Mouse (Mus musculus) midbrain, embryonic 14.5 days (tissue): ENCODE data around the gene Gpr171. TPM values are rescaled to one million over a fixed set of nuclear protein-coding genes. Genes with fewer than 3 reads are reported as not detected.
"Not testable (repeated sequence)": the region's sequence is repeated elsewhere in the genome, so short reads cannot be mapped to it uniquely, and the experiment has no call there.

Experiments used
- ATAC-seq: fragments of 200-750 bp; cut with Nextera tagmentation; 2 replicates; pipeline ENCODE4 v1.8.0; 2017; ENCODE audit warnings: moderate number of reproducible peaks, moderate library complexity; ENCODE audit not compliant: low FRiP score, low TSS enrichment
- DNase-seq: peaks from one replicate; pipeline ENCODE4 v3.0.0-alpha.2; 2015
- H3K27ac ChIP-seq: fragments of 300-500 bp; sonication (generic); replicated peaks from 2 replicates; pipeline ENCODE4 v1.5.1; 2014; ENCODE audit warnings: mild to moderate bottlenecking, low read depth, low read length, moderate library complexity
- H3K27me3 ChIP-seq: fragments of 300-500 bp; sonication (generic); 2 replicates; pipeline ENCODE4 v1.6.1; 2014; ENCODE audit warnings: low read length, control low read depth, mixed read lengths; ENCODE audit not compliant: control insufficient read depth, insufficient read depth
- H3K36me3 ChIP-seq: fragments of 300-500 bp; sonication (generic); 2 replicates; pipeline ENCODE4 v1.6.1; 2014; ENCODE audit warnings: low read length, control low read depth; ENCODE audit not compliant: control insufficient read depth, insufficient read depth
- H3K4me1 ChIP-seq: fragments of 300-500 bp; sonication (generic); 2 replicates; pipeline ENCODE4 v1.6.1; 2014; ENCODE audit warnings: mild to moderate bottlenecking, antibody characterized with exemption, low read length, control low read depth; ENCODE audit not compliant: control insufficient read depth, insufficient read depth
- H3K4me2 ChIP-seq: fragments of 300-500 bp; sonication (generic); 2 replicates; pipeline ENCODE4 v1.6.1; 2014; ENCODE audit warnings: mild to moderate bottlenecking, low read length, moderate library complexity
- H3K4me3 ChIP-seq: fragments of 300-500 bp; sonication (generic); replicated peaks from 2 replicates; pipeline ENCODE4 v1.5.1; 2014; ENCODE audit warnings: low read depth, low read length
- H3K9ac ChIP-seq: fragments of 300-500 bp; sonication (generic); replicated peaks from 2 replicates; pipeline ENCODE4 v1.6.1; 2014; ENCODE audit warnings: mild to moderate bottlenecking, low read length, moderate library complexity
- H3K9me3 ChIP-seq: fragments of 300-500 bp; sonication (generic); 2 replicates; pipeline ENCODE4 v1.6.1; 2016; ENCODE audit warnings: low read length, control low read depth, mixed read lengths; ENCODE audit not compliant: control insufficient read depth
- WGBS: fragments of 180-500 bp; shearing (Covaris S2); extraction: QIAGEN DNeasy Blood & Tissue Kit; methylation state at CpG from one replicate; pipeline ENCODE4 v1.1.7; 2014; 5-methylcytosine and 5-hydroxymethylcytosine counted together
- polyA plus RNA-seq: library from polyadenylated mRNA; unstranded; fragments of >200 nt; fragmentation: Nextera tagmentation; extraction: Ambion mirVana; gene quantifications from 2 replicates; pipeline ENCODE4 v1.2.1, GENCODE M21; 2014

Gpr171 gene
- polyA plus RNA-seq = 0.78 and 1.3 TPM in 2 replicates

DNA sequence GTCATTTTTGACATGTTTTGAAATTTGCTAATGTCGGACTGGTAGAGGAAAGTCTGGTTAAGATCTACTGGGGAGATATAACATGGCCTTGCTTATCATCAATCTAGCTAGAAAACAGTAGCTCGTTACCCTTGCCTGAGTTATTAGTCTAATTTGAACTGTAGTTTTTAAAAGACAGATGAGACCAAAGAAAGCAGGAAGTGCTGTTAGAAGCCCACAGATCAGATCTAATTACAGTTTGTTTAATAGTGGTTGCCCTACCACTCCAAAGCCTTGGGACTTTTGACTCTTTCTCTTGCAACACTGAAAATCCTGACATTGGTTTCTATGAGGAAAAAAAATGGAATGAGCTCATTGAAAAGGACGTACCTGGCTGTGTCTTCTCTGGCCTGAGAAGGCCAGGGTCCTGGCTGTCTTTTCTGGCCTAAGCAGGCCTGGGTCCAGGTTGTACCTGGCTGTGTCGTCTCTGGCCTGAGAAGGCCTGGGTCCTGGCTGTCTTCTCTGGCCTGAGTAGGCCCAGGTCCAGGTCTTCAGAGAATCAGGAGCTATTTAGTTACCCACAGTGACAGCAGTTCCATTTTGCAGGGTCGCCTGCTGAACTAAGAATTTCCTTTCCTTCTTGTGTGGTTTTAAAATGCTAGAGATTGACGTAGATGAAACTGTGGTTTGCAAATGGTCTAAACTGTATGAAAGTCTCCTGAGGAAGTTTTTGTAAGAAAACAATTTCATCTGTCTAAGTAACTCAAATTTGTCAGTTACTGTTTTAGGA, at the start of gene Gpr171:
Gene Gpr171, minus strand, starts transcription at position 604 of the 769 bp plus-strand sequence.
- Histone ChIP-seq H3K36me3 (no peaks in the 10 kb centered on the region), H3K4me1 (no peaks in the 10 kb centered on the region), H3K27ac (no peak within 1 kb of the TSS), H3K9ac (no peak within 1 kb of the TSS), H3K27me3 (no peaks in the 10 kb centered on the region), H3K9me3 (no peaks in the 10 kb centered on the region), H3K4me3 (no peak within 1 kb of the TSS), H3K4me2 (no peak within 1 kb of the TSS)
- ATAC-seq (no peak), DNase-seq (no peak)
- 91% methylated on average over 6 of the region's 6 CpGs for WGBS

- 95% methylated on average over 2 of the region's 2 CpGs for WGBS
- no peaks in the 10 kb centered on the region for H3K36me3 ChIP-seq
- no peak overlapping the region for H3K4me2 ChIP-seq
- H3K27ac ChIP-seq = no peak overlapping the region
- no peaks in the 10 kb centered on the region for H3K9me3 ChIP-seq
- no peak overlapping the region for H3K4me3 ChIP-seq
- no peaks in the 10 kb centered on the region for H3K27me3 ChIP-seq
- H3K4me1 ChIP-seq = no peaks in the 10 kb centered on the region
- no peak for DNase-seq
- ATAC-seq = no peak
- no peak overlapping the region for H3K9ac ChIP-seq
These were observed 49.0 kb upstream of the Gpr171 start for GRCm38 (mm10) chr3:59150624-59151023.

DNA sequence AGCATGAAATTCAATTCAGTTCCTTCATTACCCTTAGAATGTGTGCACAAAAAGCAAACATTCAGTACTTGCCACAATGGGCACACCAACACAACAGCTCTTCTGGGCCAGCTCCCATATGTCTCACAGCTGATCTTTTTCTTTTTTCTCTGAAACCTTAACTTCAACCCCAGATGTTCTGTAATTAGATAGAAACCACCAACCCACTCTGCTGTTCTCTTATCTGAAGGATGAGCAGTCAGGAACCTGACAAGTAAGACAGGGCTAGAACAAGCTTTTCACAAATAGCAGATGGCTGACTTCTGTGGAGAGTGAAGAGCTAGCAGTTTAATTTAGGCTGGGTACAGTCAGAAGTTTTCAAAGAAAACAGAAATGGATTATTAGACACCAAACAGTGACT, 48.0 kb upstream of the Gpr171 start:
- Histone ChIP-seq H3K4me3 (no peak overlapping the region), H3K9me3 (no peaks in the 10 kb centered on the region), H3K27ac (no peak overlapping the region), H3K36me3 (no peaks in the 10 kb centered on the region), H3K27me3 (no peaks in the 10 kb centered on the region), H3K4me2 (no peak overlapping the region), H3K9ac (no peak overlapping the region), H3K4me1 (no peaks in the 10 kb centered on the region)
- ATAC-seq (no peak), DNase-seq (no peak)

- H3K36me3 ChIP-seq = no peaks in the 10 kb centered on the region
- WGBS = 90% methylated on average over 5 of the region's 5 CpGs
- no peak for DNase-seq
These were observed 43.6 kb upstream of the Gpr171 start for GRCm38 (mm10) chr3:59145194-59145593.

GRCm38 (mm10) chr3:59141507-59142305, 40.1 kb upstream of the Gpr171 start:
- no peaks in the 10 kb centered on the region for H3K4me1 ChIP-seq
- no peaks in the 10 kb centered on the region for H3K9me3 ChIP-seq
- DNase-seq (no peak), ATAC-seq (no peak)
- no peak overlapping the region for H3K4me3 ChIP-seq
- H3K4me2 ChIP-seq = no peak overlapping the region
- H3K27me3 ChIP-seq = no peaks in the 10 kb centered on the region
- H3K9ac ChIP-seq = no peak overlapping the region
- WGBS = 84% methylated on average over 8 of the region's 8 CpGs
- no peaks in the 10 kb centered on the region for H3K36me3 ChIP-seq
- H3K27ac ChIP-seq = no peak overlapping the region

More at GRCm38 (mm10) chr3:59145194-59145593, 43.6 kb upstream of the Gpr171 start:
- Histone ChIP-seq H3K27ac (no peak overlapping the region), H3K9ac (no peak overlapping the region), H3K27me3 (no peaks in the 10 kb centered on the region), H3K4me3 (no peak overlapping the region), H3K9me3 (no peaks in the 10 kb centered on the region), H3K4me2 (no peak overlapping the region), H3K4me1 (no peaks in the 10 kb centered on the region)
- ATAC-seq = no peak

- not testable (repeated sequence) for ATAC-seq, H3K36me3 ChIP-seq, H3K27me3 ChIP-seq, H3K4me2 ChIP-seq, H3K4me3 ChIP-seq, DNase-seq, H3K9me3 ChIP-seq, H3K27ac ChIP-seq, H3K9ac ChIP-seq, H3K4me1 ChIP-seq
- 99% methylated on average over 4 of the region's 4 CpGs for WGBS
These were observed 39.3 kb upstream of the Gpr171 start for GRCm38 (mm10) chr3:59140941-59141340.

DNA sequence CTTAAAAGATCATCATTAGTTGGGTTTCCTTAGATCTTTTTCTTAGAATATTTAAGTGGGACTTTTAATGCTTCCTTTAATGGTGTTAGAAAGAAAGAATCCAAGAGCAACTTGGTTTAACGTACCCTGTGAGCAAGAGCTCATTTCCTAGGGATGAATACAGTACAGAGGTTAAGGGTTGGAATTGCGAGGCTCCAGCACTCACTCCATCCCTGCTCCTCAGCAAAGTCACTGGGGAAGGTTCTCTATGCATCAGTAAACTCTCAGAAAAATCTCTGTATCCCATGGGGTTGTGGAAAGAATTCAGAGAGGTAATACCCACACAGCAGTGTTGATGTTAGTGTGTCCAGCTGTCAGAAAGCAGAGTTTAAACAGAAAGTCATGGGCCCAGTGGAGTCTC, 38.5 kb upstream of the Gpr171 start:
- H3K4me1 ChIP-seq = no peaks in the 10 kb centered on the region
- H3K27ac ChIP-seq = no peak overlapping the region
- no peaks in the 10 kb centered on the region for H3K27me3 ChIP-seq
- H3K4me2 ChIP-seq = no peak overlapping the region
- 89% methylated on average over 2 of the region's 2 CpGs for WGBS
- no peak overlapping the region for H3K4me3 ChIP-seq
- no peak for ATAC-seq
- no peak for DNase-seq
- H3K9me3 ChIP-seq = no peaks in the 10 kb centered on the region
- H3K36me3 ChIP-seq = no peaks in the 10 kb centered on the region
- H3K9ac ChIP-seq = no peak overlapping the region

- no peaks in the 10 kb centered on the region for H3K27me3 ChIP-seq
- ATAC-seq (no peak), DNase-seq (no peak)
- no peaks in the 10 kb centered on the region for H3K9me3 ChIP-seq
- no peak overlapping the region for H3K4me2 ChIP-seq
- H3K4me3 ChIP-seq = no peak overlapping the region
- H3K27ac ChIP-seq = no peak overlapping the region
- H3K9ac ChIP-seq = no peak overlapping the region
- H3K36me3 ChIP-seq = no peaks in the 10 kb centered on the region
- no peaks in the 10 kb centered on the region for H3K4me1 ChIP-seq
These were observed 38.0 kb upstream of the Gpr171 start for GRCm38 (mm10) chr3:59139651-59140051.
